Mouse (Mus musculus) spleen, embryonic (tissue): ENCODE data around the gene P2rx7.

ENCODE experiments used
- CTCF ChIA-PET: fragments of 350-600 bp; sonication (Branson Sonifier 250); formaldehyde crosslinking; loops from one replicate; lab custom pipeline; 2022; lab: Charles Lee

The P2rx7 gene

GRCm38 (mm10) chr5:122687391-122687790 is 43.7 kb downstream of the P2rx7 start:
- CTCF ChIA-PET = no interaction called here

- CTCF ChIA-PET = no interaction called here
Measured at GRCm38 (mm10) chr5:122689153-122689552, 45.4 kb downstream of the P2rx7 start.

GRCm38 (mm10) chr5:122690486-122690885 is 46.8 kb downstream of the P2rx7 start:
- CTCF ChIA-PET = no interaction called here

- CTCF ChIA-PET = no interaction called here
Measured at GRCm38 (mm10) chr5:122693431-122694207, 49.9 kb downstream of the P2rx7 start.

- CTCF ChIA-PET = no interaction called here
Measured at GRCm38 (mm10) chr5:122695516-122695915, 51.8 kb downstream of the P2rx7 start.

- CTCF ChIA-PET = interaction anchor here (0.5 kb wide), 1 partner anchor 206 kb away, joined by 7 read pairs; no protein-coding TSS in a partner anchor
Measured at GRCm38 (mm10) chr5:122698041-122698700, 54.5 kb downstream of the P2rx7 start.

- CTCF ChIA-PET = interaction anchor here (0.5 kb wide), 1 partner anchor 206 kb away, joined by 7 read pairs; no protein-coding TSS in a partner anchor
Measured at GRCm38 (mm10) chr5:122698701-122699060, 55.0 kb downstream of the P2rx7 start.

- CTCF ChIA-PET = interaction anchor here (0.6 kb wide), 1 partner anchor 391 kb away, joined by 3 read pairs; no protein-coding TSS in a partner anchor
Measured at GRCm38 (mm10) chr5:122700109-122700836, 56.6 kb downstream of the P2rx7 start.

GRCm38 (mm10) chr5:122700837-122701212 is 57.1 kb downstream of the P2rx7 start:
- CTCF ChIA-PET = interaction anchor here (0.6 kb wide), 1 partner anchor 391 kb away, joined by 3 read pairs; no protein-coding TSS in a partner anchor

- CTCF ChIA-PET = interaction anchor here (0.6 kb wide), 1 partner anchor 99 kb away, joined by 3 read pairs; no protein-coding TSS in a partner anchor
Measured at GRCm38 (mm10) chr5:122702156-122702555, 58.4 kb downstream of the P2rx7 start.

GRCm38 (mm10) chr5:122703574-122703973 is 59.9 kb downstream of the P2rx7 start:
- CTCF ChIA-PET = interaction anchor here (0.7 kb wide), 2 partner anchors 198 to 480 kb away, joined by 5 to 10 read pairs; no protein-coding TSS in a partner anchor

GRCm38 (mm10) chr5:122704571-122704970 is 60.9 kb downstream of the P2rx7 start:
- CTCF ChIA-PET = interaction anchor here (0.6 kb wide), 1 partner anchor 957 kb away, joined by 7 read pairs; no protein-coding TSS in a partner anchor

GRCm38 (mm10) chr5:122705174-122705573 is 61.5 kb downstream of the P2rx7 start:
- CTCF ChIA-PET = interaction anchor here (0.6 kb wide), 1 partner anchor 957 kb away, joined by 7 read pairs; no protein-coding TSS in a partner anchor

GRCm38 (mm10) chr5:122706917-122707275 is 63.2 kb downstream of the P2rx7 start:
- CTCF ChIA-PET = interaction anchor here (0.5 to 1.1 kb wide), 4 partner anchors 12 to 49 kb away, joined by 3 to 11 read pairs (median 4); no protein-coding TSS in a partner anchor

GRCm38 (mm10) chr5:122707276-122708181 is 63.8 kb downstream of the P2rx7 start, which contains the start of gene P2rx4:
TSS of gene P2rx4 (plus strand) at chr5:122707544.
- CTCF ChIA-PET = interaction anchor here (0.5 to 1.1 kb wide), 4 partner anchors 11 to 103 kb away, joined by 3 to 11 read pairs (median 4); no protein-coding TSS in a partner anchor

- CTCF ChIA-PET = interaction anchor here (0.5 kb wide), 1 partner anchor 518 kb away, joined by 7 read pairs; no protein-coding TSS in a partner anchor
Measured at GRCm38 (mm10) chr5:122708819-122709218, 65.1 kb downstream of the P2rx7 start.

GRCm38 (mm10) chr5:122715723-122716122 is 72.0 kb downstream of the P2rx7 start:
- CTCF ChIA-PET = interaction anchor here (0.6 kb wide), 1 partner anchor 456 kb away, joined by 4 read pairs; no protein-coding TSS in a partner anchor

- CTCF ChIA-PET = no interaction called here
Measured at GRCm38 (mm10) chr5:122716793-122717192, 73.1 kb downstream of the P2rx7 start.

- CTCF ChIA-PET = interaction anchor here (1.0 kb wide), 1 partner anchor 11 kb away, joined by 4 read pairs; the partner anchor contains the start of gene P2rx4
Measured at GRCm38 (mm10) chr5:122718400-122718799, 74.7 kb downstream of the P2rx7 start.

- CTCF ChIA-PET = interaction anchor here (1.0 kb wide), 1 partner anchor 12 kb away, joined by 4 read pairs; the partner anchor contains the start of gene P2rx4
Measured at GRCm38 (mm10) chr5:122719168-122719567, 75.5 kb downstream of the P2rx7 start.
